In genomic region chr3:101376538-101377247, GRCm38 (mm10) we compare ENCODE assay signal across 8 mouse cellular contexts. TPM values are rescaled to one million over a fixed set of nuclear protein-coding genes. Genes with fewer than 3 reads are reported as not detected.
DNase-seq lines count a peak whose midpoint lies in the region; ATAC-seq lines count a peak whose summit lies in the region.

Gene Igsf3, plus strand, starts transcription at chr3:101377083.

- peak; percentile 38 for DNase-seq in adipocyte (ENCODE audit: low spot score)
- peak; percentile 51 to 70 for DNase-seq in cerebellum, postnatal 4 days (ENCODE audit: low spot score in 2 of 2)
- DNase-seq in gastrocnemius, postnatal 14 days, result peak; percentile 86
- DNase-seq in left cerebral cortex, postnatal 14 days (ENCODE audit: low spot score in 2 of 2), result peak in 1 of 2 experiments; percentile 47
- DNase-seq in right cerebral cortex, postnatal 4 days, result peak; percentile 63
- DNase-seq in yolk sac, embryonic 10.5 days (ENCODE audit: low spot score), result peak; percentile 87

- intact Hi-C loops in gastrocnemius, postnatal 14 days (cut with DNase I; ENCODE audit: low total_unique reads), result no loop called here
- intact Hi-C loops in left cerebral cortex, postnatal 14 days (cut with DNase I), result loop anchor here (5.0 kb wide), 1 partner anchor 86 kb away; no protein-coding TSS in a partner anchor

- ATAC-seq in inflammation-experienced regulatory T-cells, adult 6 months, result peak; percentile 77
- peak; percentile 68 for ATAC-seq in megakaryocyte-erythroid progenitor cell, adult 5-6 weeks (replicated peaks; ENCODE audit: low FRiP score, low TSS enrichment, poor library complexity, severe bottlenecking)

RNA-seq across cellular contexts. Expression of gene Igsf3, which starts in this region (rescaled TPM):
- total RNA-seq in gastrocnemius, postnatal 14 days (2021), result 10 to 100 TPM in 1 of 2 experiments, 1 to 10 TPM in 1; 6.6 to 10.6 TPM
- polyA plus RNA-seq in inflammation-experienced regulatory T-cells, adult 6 months (2017; shearing (Covaris generic)), result 1 to 10 TPM in 2 of 3 experiments, under 1 TPM in 1; 0.53 to 1.6 (median 1.3) TPM
- total RNA-seq in left cerebral cortex, postnatal 14 days (2021), result 10 to 100 TPM; 26.5 to 28.2 TPM
- total RNA-seq in megakaryocyte-erythroid progenitor cell, adult 5-6 weeks (2014; fragmentation: Nextera tagmentation), result 14.2 and 22.4 TPM in 2 replicates
- total RNA-seq in megakaryocyte-erythroid progenitor cell, adult 5-6 weeks (2017), result 8.4 and 12.3 TPM in 2 replicates
